Mouse (Mus musculus) limb, embryonic 14.5 days (tissue): ENCODE measurements around the gene Usp16. TPM values are rescaled to one million over a fixed set of nuclear protein-coding genes. Genes with fewer than 3 reads are reported as not detected.

Experiments used
- ATAC-seq: fragments of 200-750 bp; cut with Nextera tagmentation; 2 replicates; pipeline ENCODE4 v1.8.0; 2017; ENCODE audit warnings: low read depth, moderate number of reproducible peaks, moderate TSS enrichment; ENCODE audit not compliant: low FRiP score
- DNase-seq: peaks from one replicate; pipeline ENCODE4 v3.0.0-alpha.2; 2015; ENCODE audit warnings: low spot score
- H3K27ac ChIP-seq: fragments of 300-500 bp; sonication (generic); replicated peaks from 2 replicates; pipeline ENCODE4 v1.5.1; 2014; ENCODE audit warnings: low read depth, mild to moderate bottlenecking, low read length, moderate library complexity, mixed read lengths
- H3K27me3 ChIP-seq: fragments of 300-500 bp; sonication (generic); 2 replicates; pipeline ENCODE4 v1.6.1; 2014; ENCODE audit warnings: low read length, mixed read lengths; ENCODE audit not compliant: control insufficient read depth, insufficient read depth
- H3K36me3 ChIP-seq: fragments of 300-500 bp; sonication (generic); 2 replicates; pipeline ENCODE4 v1.6.1; 2014; ENCODE audit warnings: mild to moderate bottlenecking, low read length, moderate library complexity, mixed read lengths; ENCODE audit not compliant: control insufficient read depth, insufficient read depth
- H3K4me1 ChIP-seq: fragments of 300-500 bp; sonication (generic); 2 replicates; pipeline ENCODE4 v1.6.1; 2014; ENCODE audit warnings: antibody characterized with exemption, low read length, mixed read lengths; ENCODE audit not compliant: control insufficient read depth, insufficient read depth
- H3K4me2 ChIP-seq: fragments of 300-500 bp; sonication (generic); replicated peaks from 2 replicates; pipeline ENCODE4 v1.6.1; 2014; ENCODE audit warnings: low read depth, mild to moderate bottlenecking, low read length, moderate library complexity; ENCODE audit not compliant: severe bottlenecking
- H3K4me3 ChIP-seq: fragments of 300-500 bp; sonication (generic); replicated peaks from 2 replicates; pipeline ENCODE4 v1.5.1; 2014; ENCODE audit warnings: low read length
- H3K9ac ChIP-seq: fragments of 300-500 bp; sonication (generic); 2 replicates; pipeline ENCODE4 v1.6.1; 2014; ENCODE audit warnings: mild to moderate bottlenecking, low read depth, low read length, moderate library complexity; ENCODE audit not compliant: severe bottlenecking
- H3K9me3 ChIP-seq: fragments of 300-500 bp; sonication (generic); 2 replicates; pipeline ENCODE4 v1.6.1; 2016; ENCODE audit warnings: low read length; ENCODE audit not compliant: control insufficient read depth
- POLR2A ChIP-seq: fragments of 200-500 bp; IDR thresholded peaks from 2 replicates; pipeline ENCODE4 v1.8.0; 2012; ENCODE audit warnings: inconsistent platforms, mild to moderate bottlenecking, moderate library complexity, borderline replicate concordance; ENCODE audit not compliant: insufficient read depth, insufficient read length; ENCODE audit errors: extremely low read depth
- WGBS: fragments of 180-500 bp; shearing (Covaris S2); extraction: QIAGEN DNeasy Blood & Tissue Kit; methylation state at CpG from one replicate; pipeline ENCODE4 v1.1.7; 2014; 5-methylcytosine and 5-hydroxymethylcytosine counted together
- polyA plus RNA-seq, 2 experiments: library from polyadenylated mRNA; depleted of rRNA in 1 of 2; stranded (reverse) in 1 of 2; unstranded in 1 of 2; fragments of >200 nt; fragmentation: Nextera tagmentation in 1 of 2; extraction: Ambion mirVana in 1 of 2; gene quantifications; 2 replicates each; pipeline versions ENCODE4 v1.2.1 to v1.2.3; 2012 to 2014

Usp16 gene
- polyA plus RNA-seq (2012; rRNA removed): 50.8 and 63.4 TPM in 2 replicates
- 52.2 and 58.9 TPM in 2 replicates for polyA plus RNA-seq (2014; fragmentation: Nextera tagmentation; extraction: Ambion mirVana)

DNA sequence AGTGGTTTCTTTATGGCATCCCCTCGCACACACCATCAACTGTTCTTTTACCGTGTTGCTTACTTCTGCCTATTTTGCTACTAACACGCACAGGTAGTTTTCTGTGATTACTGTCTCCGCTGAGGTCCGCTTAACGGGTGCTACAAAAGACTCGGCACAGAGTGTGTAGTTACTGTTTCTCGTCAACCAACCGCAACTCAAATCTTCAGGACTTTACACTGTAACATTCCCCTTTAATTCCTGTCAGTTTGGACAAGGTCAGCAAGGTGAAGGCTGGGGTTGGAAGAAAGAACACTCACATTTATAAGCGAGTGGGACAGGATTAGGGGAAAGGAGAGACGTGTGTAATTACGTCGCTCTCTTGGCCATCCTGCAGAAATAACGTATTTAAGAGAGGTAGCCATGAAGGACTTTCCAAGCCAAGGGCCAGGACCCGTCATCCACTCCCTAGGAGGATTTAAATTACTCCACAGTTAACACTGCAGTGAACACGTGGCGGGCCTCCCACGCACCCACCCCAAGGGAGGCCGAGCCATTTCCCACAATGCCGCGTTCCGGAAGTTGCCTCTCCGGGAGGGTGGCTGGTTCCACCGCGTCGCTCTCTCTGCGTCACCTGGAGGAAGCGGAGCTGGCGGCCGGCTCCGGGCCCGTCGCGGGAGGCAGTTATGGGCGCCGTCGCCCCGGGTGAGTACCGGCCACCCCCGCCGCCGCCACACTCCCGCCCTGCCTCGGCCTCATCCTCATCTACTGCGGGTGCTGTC is at the start of gene Usp16:
TSS of gene Usp16 (plus strand) at position 285 of the 761 bp plus-strand sequence.
- Histone ChIP-seq H3K4me2 (peak within 1 kb of the TSS; percentile 83), H3K27me3 (no peaks in the 10 kb centered on the region), H3K4me1 (peaks cover 9% of the 10 kb centered on the region), H3K9ac (peak within 1 kb of the TSS; percentile 83), H3K36me3 (peaks cover 5% of the 10 kb centered on the region), H3K27ac (peak within 1 kb of the TSS; percentile 78), H3K4me3 (peak within 1 kb of the TSS; percentile 92), H3K9me3 (no peaks in the 10 kb centered on the region)
- DNase-seq (peak; percentile 93), ATAC-seq (peak; percentile 98)
- peak; percentile 62; the same call in 1 of the 2 replicates for TF ChIP-seq POLR2A
- 9% methylated on average over 42 of the region's 45 CpGs for WGBS

DNA sequence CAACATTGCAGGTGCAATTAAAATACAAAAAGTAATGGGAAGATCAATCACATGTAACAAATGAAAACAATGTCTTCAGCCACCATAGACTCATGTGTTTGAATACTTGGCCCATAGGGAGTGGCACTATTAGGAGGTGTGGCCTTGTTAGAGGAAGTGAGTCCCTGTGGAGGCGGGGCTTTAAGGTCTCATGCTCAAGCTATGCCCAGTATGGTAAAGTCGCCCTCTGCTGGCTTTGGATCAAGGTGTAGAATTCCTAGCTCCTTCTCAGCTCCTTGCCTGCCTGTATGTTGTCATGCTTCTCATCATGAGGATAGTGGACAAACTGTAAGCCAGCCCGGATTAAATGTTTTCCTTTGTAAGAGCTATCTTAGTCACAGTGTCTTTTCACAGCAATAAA is 49.5 kb upstream of the Usp16 start:
- Histone ChIP-seq H3K4me3 (no peak overlapping the region), H3K27ac (no peak overlapping the region), H3K4me1 (no peaks in the 10 kb centered on the region), H3K4me2 (no peak overlapping the region), H3K9me3 (no peaks in the 10 kb centered on the region), H3K36me3 (peaks cover 85% of the 10 kb centered on the region), H3K27me3 (no peaks in the 10 kb centered on the region), H3K9ac (no peak overlapping the region)
- DNase-seq: no peak
- WGBS: 82% methylated on average over 3 of the region's 3 CpGs
- no peak for TF ChIP-seq POLR2A
- ATAC-seq: no peak

DNA sequence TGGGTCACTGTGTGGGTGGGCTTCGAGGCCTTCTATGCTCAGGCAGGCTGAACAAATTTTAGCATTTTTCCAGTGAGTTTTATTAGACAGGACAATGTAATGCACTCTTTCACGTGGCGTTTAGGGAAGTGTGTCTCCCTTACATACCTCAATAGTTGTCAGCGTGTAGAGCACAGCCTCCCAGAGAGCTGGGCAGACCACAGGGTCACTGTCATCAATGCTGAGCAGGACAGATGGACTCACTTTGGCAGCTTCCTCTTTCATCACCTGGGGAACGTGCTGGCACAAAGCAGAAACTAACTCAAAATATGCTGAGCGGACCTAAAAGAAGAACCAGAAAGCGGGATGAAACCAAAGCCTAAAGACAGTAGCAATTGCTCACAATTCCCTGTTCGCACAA is 33.8 kb upstream of the Usp16 start:
- H3K9me3 ChIP-seq: peaks cover 11% of the 10 kb centered on the region
- no peak overlapping the region for H3K9ac ChIP-seq
- peaks cover 87% of the 10 kb centered on the region for H3K36me3 ChIP-seq
- WGBS: 96% methylated on average over 8 of the region's 8 CpGs
- H3K4me1 ChIP-seq: no peaks in the 10 kb centered on the region
- no peak overlapping the region for H3K4me3 ChIP-seq
- TF ChIP-seq POLR2A: no peak
- no peak overlapping the region for H3K27ac ChIP-seq
- no peaks in the 10 kb centered on the region for H3K27me3 ChIP-seq
- ATAC-seq: no peak
- H3K4me2 ChIP-seq: no peak overlapping the region
- DNase-seq: no peak

DNA sequence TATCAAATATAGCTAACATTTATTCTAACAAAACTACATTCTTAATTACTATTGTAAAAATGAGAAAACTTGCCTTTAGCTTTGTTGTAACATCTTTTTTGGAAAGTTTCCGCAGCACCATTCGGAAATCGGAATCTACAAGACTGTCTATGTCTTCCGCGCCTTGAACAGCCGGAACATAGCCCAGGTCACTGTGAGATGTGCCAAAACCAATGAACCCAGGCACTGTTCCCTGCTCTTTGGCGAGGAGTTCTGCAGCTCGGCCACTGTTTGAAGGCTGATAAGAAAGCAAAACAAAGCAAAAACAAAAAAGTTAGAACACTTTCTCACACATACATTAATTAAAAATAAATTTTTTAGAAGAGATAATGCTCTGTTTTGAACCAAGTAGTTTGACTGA is 27.0 kb upstream of the Usp16 start:
- DNase-seq: no peak
- no peak overlapping the region for H3K27ac ChIP-seq
- 94% methylated on average over 8 of the region's 8 CpGs for WGBS

DNA sequence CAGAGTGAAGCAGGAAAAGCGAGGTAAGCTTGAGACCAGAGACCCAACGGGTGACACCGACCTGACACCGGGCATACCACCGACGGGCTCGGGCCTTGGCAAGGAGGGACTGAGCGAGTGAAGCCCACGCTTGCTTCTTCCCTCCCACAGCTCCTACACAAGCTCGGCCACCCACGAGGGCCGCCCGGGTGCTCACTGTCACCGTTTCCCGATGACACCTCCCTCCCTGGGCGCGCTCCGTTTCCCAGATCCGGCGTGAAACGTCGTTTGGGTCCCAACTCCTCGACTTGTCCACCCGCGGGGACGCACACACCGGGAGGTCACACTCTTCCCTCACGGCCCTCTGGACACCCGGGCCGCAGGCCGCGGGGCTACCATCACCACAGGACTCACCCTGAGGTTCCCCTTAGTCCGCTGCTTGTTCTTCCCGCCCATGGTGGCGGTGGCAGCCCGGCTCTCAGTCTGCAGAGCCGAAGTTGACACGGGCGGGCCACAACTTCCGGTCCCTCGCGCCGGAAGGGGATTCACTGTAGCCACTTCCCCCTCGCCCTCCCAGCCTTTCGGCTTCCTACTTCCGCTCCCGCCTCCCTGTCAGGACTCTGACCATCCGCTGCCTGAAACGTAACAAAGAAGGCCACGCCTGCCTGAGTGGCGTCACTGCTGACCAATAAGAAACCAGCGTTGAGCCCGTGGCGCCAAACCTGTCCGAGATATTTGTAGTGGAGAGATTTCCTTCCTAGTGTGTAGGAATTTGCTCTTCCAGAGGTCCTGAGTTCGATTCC is 22.3 kb upstream of the Usp16 start, which contains the start of gene Ltn1:
TSS of gene Ltn1 (minus strand) at position 580 of the 782 bp plus-strand sequence.
- WGBS: 1% methylated on average over 56 of the region's 56 CpGs
- peaks cover 7% of the 10 kb centered on the region for H3K36me3 ChIP-seq
- peak within 1 kb of the TSS; percentile 84 for H3K9ac ChIP-seq
- H3K4me3 ChIP-seq: peak within 1 kb of the TSS; percentile 88
- no peaks in the 10 kb centered on the region for H3K9me3 ChIP-seq
- no peaks in the 10 kb centered on the region for H3K4me1 ChIP-seq
- ATAC-seq: peak; percentile 100
- DNase-seq: peak; percentile 99
- H3K27me3 ChIP-seq: no peaks in the 10 kb centered on the region
- H3K4me2 ChIP-seq: peak within 1 kb of the TSS; percentile 78
- TF ChIP-seq POLR2A: peak; percentile 54; the same call in 1 of the 2 replicates
- H3K27ac ChIP-seq: no peak within 1 kb of the TSS; the same call in 1 of the 2 replicates

More for the DNA sequence above, 27.0 kb upstream of the Usp16 start:
- Histone ChIP-seq H3K4me3 (no peak overlapping the region), H3K36me3 (peaks cover 46% of the 10 kb centered on the region), H3K9me3 (no peaks in the 10 kb centered on the region), H3K27me3 (no peaks in the 10 kb centered on the region), H3K9ac (no peak overlapping the region), H3K4me2 (no peak overlapping the region), H3K4me1 (no peaks in the 10 kb centered on the region)
- no peak for TF ChIP-seq POLR2A
- no peak for ATAC-seq
